Mouse (Mus musculus) heart, adult 11 months (tissue): ENCODE data around the gene Wnt10a.
A peak's percentile ranks its signal among the peaks of the same experiment; 100 is the strongest.
"Not testable (repeated sequence)": the region's sequence is repeated elsewhere in the genome, so short reads cannot be mapped to it uniquely, and the experiment has no call there.

Experiments
- DNase-seq: peaks from one replicate; pipeline ENCODE4 v3.0.0; 2022

The Wnt10a gene

GRCm38 (mm10) chr1:74817219-74817618, 25.9 kb downstream of the Wnt10a start:
- no peak for DNase-seq

- no peak for DNase-seq
These were observed 27.2 kb downstream of the Wnt10a start for GRCm38 (mm10) chr1:74818509-74818908.

GRCm38 (mm10) chr1:74823598-74823997, 32.3 kb downstream of the Wnt10a start:
- not testable (repeated sequence) for DNase-seq

- DNase-seq = no peak
These were observed 33.4 kb downstream of the Wnt10a start for GRCm38 (mm10) chr1:74824518-74825302.

DNA sequence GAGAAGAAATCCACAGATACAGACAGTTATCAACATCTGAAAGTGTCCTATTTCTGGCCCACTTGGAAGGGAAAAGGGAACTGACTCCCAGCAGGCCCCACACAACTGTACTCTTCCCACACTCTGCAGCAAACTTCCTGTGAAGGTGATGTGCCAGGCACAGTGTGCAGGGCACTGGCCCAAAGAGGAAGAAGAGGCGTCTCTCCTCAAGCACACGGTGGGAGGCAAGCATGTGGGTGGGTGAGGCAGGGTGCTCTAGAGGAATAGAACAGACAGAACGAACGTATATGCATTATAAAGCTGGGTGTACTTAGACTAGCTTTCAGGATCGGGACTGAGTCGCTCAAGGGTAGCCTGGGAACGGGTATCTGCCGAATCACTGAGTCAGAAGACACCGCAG, 38.7 kb downstream of the Wnt10a start:
- DNase-seq = no peak

DNA sequence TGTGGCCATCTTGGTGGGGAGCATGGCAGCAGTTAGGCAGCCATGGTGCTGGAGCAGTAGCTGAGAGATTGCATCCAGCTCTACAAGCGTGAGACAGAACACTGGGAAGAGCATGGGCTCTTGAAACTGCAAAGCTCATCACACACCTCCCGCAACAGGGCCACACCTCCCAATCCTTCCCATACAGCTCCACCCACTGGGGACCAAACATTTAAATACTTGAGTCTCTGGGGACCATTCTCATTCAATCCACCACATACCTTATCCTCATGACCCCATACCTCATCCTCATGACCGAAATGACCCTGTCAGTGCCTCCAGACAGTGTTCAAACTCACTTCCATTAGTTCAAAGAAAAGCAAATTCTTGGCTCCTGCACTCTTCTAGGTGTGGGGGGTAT, 41.9 kb downstream of the Wnt10a start:
- no peak for DNase-seq

- no peak for DNase-seq
These were observed 51.8 kb downstream of the Wnt10a start for GRCm38 (mm10) chr1:74843090-74843489.

DNA sequence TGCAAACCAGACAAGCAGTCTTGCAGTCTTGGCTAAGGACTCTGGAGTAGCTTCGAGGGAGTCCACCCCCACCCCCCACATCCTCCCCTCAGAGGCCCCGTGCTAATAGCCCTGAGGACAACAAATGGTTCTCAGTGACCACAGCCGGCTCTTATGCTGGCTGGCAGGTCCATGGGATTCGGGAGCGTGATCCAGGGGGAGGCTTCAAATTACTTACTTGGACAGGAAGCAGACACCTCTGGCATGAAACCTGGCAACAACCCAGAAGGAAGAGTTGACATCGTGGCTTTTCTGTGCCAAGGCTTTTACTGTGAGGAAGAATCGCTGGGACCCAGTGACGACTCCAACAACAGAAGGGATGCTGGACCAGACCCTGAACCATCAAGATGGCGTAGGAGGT, 55.0 kb downstream of the Wnt10a start:
- peak; percentile 80 for DNase-seq

GRCm38 (mm10) chr1:74848946-74849345, 57.6 kb downstream of the Wnt10a start:
- no peak for DNase-seq

DNA sequence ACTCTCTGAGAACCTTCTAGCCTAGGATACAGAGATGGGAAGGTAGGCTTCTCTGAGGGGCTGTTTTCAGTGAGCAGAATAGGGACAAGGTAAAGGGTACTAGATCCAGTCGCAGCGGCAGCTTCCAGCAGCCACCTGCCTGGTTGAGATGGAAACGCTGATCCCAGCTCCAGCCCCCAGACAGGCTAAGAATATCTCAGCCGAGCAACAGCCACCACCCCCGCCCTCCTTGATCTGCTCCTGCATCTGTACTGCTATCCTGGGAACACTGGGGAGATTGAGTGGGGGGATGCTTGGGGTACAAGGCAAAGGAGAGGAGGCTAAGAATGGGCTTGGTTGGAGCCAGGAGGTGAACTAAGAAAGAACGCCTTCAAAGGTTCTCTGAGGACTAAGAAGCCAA, 58.9 kb downstream of the Wnt10a start:
- DNase-seq = no peak

- peak; percentile 28 for DNase-seq
These were observed 59.9 kb downstream of the Wnt10a start for GRCm38 (mm10) chr1:74851001-74851775.
